Mouse (Mus musculus) adrenal gland, postnatal 10 days (tissue): Measurements from ENCODE around the gene Lrrc74b. TPM values are rescaled to one million over a fixed set of nuclear protein-coding genes. Genes with fewer than 3 reads are reported as not detected.
A peak's percentile ranks its signal among the peaks of the same experiment; 100 is the strongest.

Experiments used
- DNase-seq: peaks from one replicate; pipeline ENCODE4 v3.0.0; 2021; ENCODE audit warnings: mixed read lengths
- total RNA-seq, 2 experiments: library from RNA; stranded (reverse); gene quantifications; 2 replicates each; pipeline ENCODE4 v1.2.3; 2021

Gene Lrrc74b
- total RNA-seq, 2 experiments from 2014 or later: 0.48 to 0.58 TPM

- DNase-seq: peak; percentile 77
Measured at GRCm38 (mm10) chr16:17496499-17497305, 64.3 kb downstream of the Lrrc74b start.

Other genes starting within 250 kb of the Lrrc74b start
- gene Serpind1, start 229.9 kb downstream of the Lrrc74b start, total RNA-seq: 100 to 1,000 TPM in 1 of 2 experiments, 10 to 100 TPM in 1; 50.5 to 111 TPM
- gene Snap29, start 155.3 kb downstream of the Lrrc74b start, total RNA-seq: 10 to 100 TPM; 19.8 to 19.9 TPM
- 10 to 100 TPM; 61.7 to 73.1 TPM for gene Pi4ka, start 154.9 kb downstream of the Lrrc74b start, total RNA-seq
- gene Crkl, start 109.3 kb downstream of the Lrrc74b start, total RNA-seq: 10 to 100 TPM; 28.5 to 31.7 TPM
- gene Aifm3, start 71.6 kb downstream of the Lrrc74b start, total RNA-seq: 1 to 10 TPM; 3.6 to 4.5 TPM
- gene Lztr1, start 52.6 kb downstream of the Lrrc74b start, total RNA-seq: 10 to 100 TPM; 60.1 to 70.9 TPM
- gene Thap7, start 30.1 kb downstream of the Lrrc74b start, total RNA-seq: 10 to 100 TPM; 27.1 to 28.4 TPM
- under 1 TPM; 0.69 to 0.97 TPM for gene P2rx6, start 638 bp upstream of the Lrrc74b start, total RNA-seq
- gene Slc7a4, start 22.0 kb upstream of the Lrrc74b start, total RNA-seq: 1 to 10 TPM; 5.5 to 9.0 TPM
- gene Smpd4, start 58.1 kb upstream of the Lrrc74b start, total RNA-seq: 10 to 100 TPM; 24.4 to 28.0 TPM
- 1 to 10 TPM; 2.5 to 3.2 TPM for gene Ccdc74a, start 85.2 kb upstream of the Lrrc74b start, total RNA-seq
- gene Med15, start 171.6 kb upstream of the Lrrc74b start, total RNA-seq: 10 to 100 TPM; 42.7 to 55.3 TPM
- gene Klhl22, start 198.4 kb upstream of the Lrrc74b start, total RNA-seq: 10 to 100 TPM; 30.6 to 47.9 TPM
- gene Scarf2, start 236.0 kb upstream of the Lrrc74b start, total RNA-seq: 10 to 100 TPM; 15.0 to 16.7 TPM